Mouse (Mus musculus) central nervous system, embryonic 11.5 days (tissue): Measurements from ENCODE around the gene Shank2. TPM values are rescaled to one million over a fixed set of nuclear protein-coding genes. Genes with fewer than 3 reads are reported as not detected.

Source experiments
- polyA plus RNA-seq: library from polyadenylated mRNA; depleted of rRNA; stranded (reverse); fragments of >200 nt; gene quantifications from 2 replicates; pipeline ENCODE4 v1.2.3, GENCODE M21; 2012; rRNA removed

The Shank2 gene
- polyA plus RNA-seq, result 4.9 and 5.7 TPM in 2 replicates

GRCm38 (mm10) chr7:144001628-144002027 lies at the start of gene Shank2:
Gene Shank2 (plus strand): TSS chr7:144001928.

GRCm38 (mm10) chr7:144470545-144471059 lies 468.9 kb downstream of the Shank2 start, which contains the start of gene Cttn:
Gene Cttn (minus strand): TSS chr7:144471009.

Other genes starting within 250 kb of the Shank2 start
- gene Osbpl5, start 244.9 kb upstream of the Shank2 start, polyA plus RNA-seq, result 14.6 and 27.2 TPM in 2 replicates
- gene Mrgprg, start 234.9 kb upstream of the Shank2 start, polyA plus RNA-seq, result not detected in 2 replicates
- gene Mrgpre, start 217.4 kb upstream of the Shank2 start, polyA plus RNA-seq, result 2.2 and 2.8 TPM in 2 replicates
- 13.7 and 14.9 TPM in 2 replicates for gene Nadsyn1, start 179.1 kb upstream of the Shank2 start, polyA plus RNA-seq
- gene Dhcr7, start 178.8 kb upstream of the Shank2 start, polyA plus RNA-seq, result 65.9 and 83.1 TPM in 2 replicates
- gene Gm498, start 135.1 kb upstream of the Shank2 start, polyA plus RNA-seq, result not detected in 2 replicates